Mouse (Mus musculus): ENCODE results near the gene Enpp1.

The Enpp1 gene

GRCm38 (mm10) chr10:24711480-24712366 is at the start of gene Enpp1:
Enpp1 (minus strand) TSS chr10:24712159.
- peak; percentile 55 for DNase-seq (ENCODE audit: low spot score)

- no peak for DNase-seq (ENCODE audit: low spot score)
Observed at GRCm38 (mm10) chr10:24758326-24758915, 46.5 kb upstream of the Enpp1 start.

- peak; percentile 23 for DNase-seq (ENCODE audit: low spot score)
Observed at GRCm38 (mm10) chr10:24754874-24755540, 43.0 kb upstream of the Enpp1 start.

- peak; percentile 53 for DNase-seq (ENCODE audit: low spot score)
Observed at GRCm38 (mm10) chr10:24754251-24754835, 42.4 kb upstream of the Enpp1 start.

- no peak for DNase-seq (ENCODE audit: low spot score)
Observed at GRCm38 (mm10) chr10:24753536-24754250, 41.7 kb upstream of the Enpp1 start.

GRCm38 (mm10) chr10:24742950-24743487 is 31.1 kb upstream of the Enpp1 start:
- DNase-seq (ENCODE audit: low spot score), result no peak

- DNase-seq (ENCODE audit: low spot score), result no peak
Observed at GRCm38 (mm10) chr10:24741229-24742198, 29.6 kb upstream of the Enpp1 start.

GRCm38 (mm10) chr10:24739171-24739570 is 27.2 kb upstream of the Enpp1 start:
- no peak for DNase-seq (ENCODE audit: low spot score)

- no peak for DNase-seq (ENCODE audit: low spot score)
Observed at GRCm38 (mm10) chr10:24738456-24738855, 26.5 kb upstream of the Enpp1 start.

- no peak for DNase-seq (ENCODE audit: low spot score)
Observed at GRCm38 (mm10) chr10:24735027-24735777, 23.2 kb upstream of the Enpp1 start.

- no peak for DNase-seq (ENCODE audit: low spot score)
Observed at GRCm38 (mm10) chr10:24727478-24727877, 15.5 kb upstream of the Enpp1 start.

- DNase-seq (ENCODE audit: low spot score), result no peak
Observed at GRCm38 (mm10) chr10:24725197-24725596, 13.2 kb upstream of the Enpp1 start.

GRCm38 (mm10) chr10:24721841-24722240 is 9.9 kb upstream of the Enpp1 start:
- no peak for DNase-seq (ENCODE audit: low spot score)

- DNase-seq (ENCODE audit: low spot score), result no peak
Observed at GRCm38 (mm10) chr10:24719383-24719782, 7.4 kb upstream of the Enpp1 start.

- no peak for DNase-seq (ENCODE audit: low spot score)
Observed at GRCm38 (mm10) chr10:24718720-24719119, 6.8 kb upstream of the Enpp1 start.

GRCm38 (mm10) chr10:24718058-24718457 is 6.1 kb upstream of the Enpp1 start:
- DNase-seq (ENCODE audit: low spot score), result no peak

- no peak for DNase-seq (ENCODE audit: low spot score)
Observed at GRCm38 (mm10) chr10:24716232-24716631, 4.3 kb upstream of the Enpp1 start.

GRCm38 (mm10) chr10:24712901-24713300 is 942 bp upstream of the Enpp1 start:
- no peak for DNase-seq (ENCODE audit: low spot score)

- no peak for DNase-seq (ENCODE audit: low spot score)
Observed at GRCm38 (mm10) chr10:24712367-24712761, 405 bp upstream of the Enpp1 start.

GRCm38 (mm10) chr10:24711071-24711470 is 888 bp downstream of the Enpp1 start:
- DNase-seq (ENCODE audit: low spot score), result no peak

All from embryo, embryonic 10.5 days (tissue).